Mouse (Mus musculus) ES-E14 (cell line): ENCODE results near the gene Grasp.

ENCODE experiments used
- CHD2 ChIP-seq: IDR thresholded peaks from 2 replicates; pipeline ENCODE4 v1.6.1; 2014; ENCODE audit warnings: mild to moderate bottlenecking, low read depth, low read length, inconsistent platforms
- HCFC1 ChIP-seq: IDR thresholded peaks from 2 replicates; pipeline ENCODE4 v1.6.1; 2012; ENCODE audit warnings: low read length, inconsistent platforms, borderline replicate concordance; ENCODE audit not compliant: insufficient read depth
- MAFK ChIP-seq: IDR thresholded peaks from 2 replicates; pipeline ENCODE4 v1.6.1; 2014; ENCODE audit warnings: mild to moderate bottlenecking, low read depth, low read length, inconsistent platforms; ENCODE audit not compliant: insufficient read depth
- ZC3H11A ChIP-seq: IDR thresholded peaks from 2 replicates; pipeline ENCODE4 v1.6.1; 2012; ENCODE audit warnings: low read depth, mild to moderate bottlenecking, inconsistent platforms, low read length, borderline replicate concordance
- ZNF384 ChIP-seq: IDR thresholded peaks from 2 replicates; pipeline ENCODE4 v1.6.1; 2012; ENCODE audit warnings: low read depth, low read length, inconsistent platforms

DNA sequence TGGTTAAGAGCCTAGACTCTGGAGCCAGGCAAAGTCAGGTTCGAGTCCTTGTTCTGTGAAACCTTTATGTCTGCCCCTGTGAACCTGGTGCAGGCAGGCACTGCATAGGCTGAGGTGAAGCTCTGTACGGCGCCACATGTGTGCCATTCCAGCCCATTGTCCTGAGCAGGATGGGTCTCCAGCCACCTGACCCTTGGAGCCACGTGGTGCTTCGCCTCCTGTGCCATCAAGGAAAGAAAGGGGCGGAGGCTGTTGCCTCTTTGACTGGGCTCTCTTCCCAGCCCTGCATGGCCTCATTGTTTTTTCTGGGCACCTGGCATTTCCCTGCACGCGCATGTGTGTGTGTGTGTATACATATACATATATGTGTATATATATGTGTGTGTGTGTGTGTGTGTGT lies 15.8 kb downstream of the Grasp start:
- TF ChIP-seq CHD2 (no peak), HCFC1 (no peak), MAFK (no peak), ZC3H11A (no peak), ZNF384 (no peak)
